Mouse (Mus musculus) splenic B cell, adult 2 months (primary cell): ENCODE measurements around the gene A730015C16Rik.

ENCODE experiments used
- DNase-seq: peaks from one replicate; pipeline ENCODE4 v3.0.0-alpha.2; 2011; ENCODE audit warnings: low read depth, low spot score
- H3K27me3 ChIP-seq: 2 replicates; pipeline ENCODE4 v1.6.1; 2012; ENCODE audit warnings: mild to moderate bottlenecking, low read length, moderate library complexity, mixed read lengths; ENCODE audit not compliant: control insufficient read depth, poor library complexity, insufficient read depth, severe bottlenecking
- H3K36me3 ChIP-seq: 2 replicates; pipeline ENCODE4 v1.6.1; 2012; ENCODE audit warnings: mild to moderate bottlenecking, low read length, moderate library complexity, mixed read lengths; ENCODE audit not compliant: control insufficient read depth, poor library complexity, insufficient read depth, severe bottlenecking

The A730015C16Rik gene

DNA sequence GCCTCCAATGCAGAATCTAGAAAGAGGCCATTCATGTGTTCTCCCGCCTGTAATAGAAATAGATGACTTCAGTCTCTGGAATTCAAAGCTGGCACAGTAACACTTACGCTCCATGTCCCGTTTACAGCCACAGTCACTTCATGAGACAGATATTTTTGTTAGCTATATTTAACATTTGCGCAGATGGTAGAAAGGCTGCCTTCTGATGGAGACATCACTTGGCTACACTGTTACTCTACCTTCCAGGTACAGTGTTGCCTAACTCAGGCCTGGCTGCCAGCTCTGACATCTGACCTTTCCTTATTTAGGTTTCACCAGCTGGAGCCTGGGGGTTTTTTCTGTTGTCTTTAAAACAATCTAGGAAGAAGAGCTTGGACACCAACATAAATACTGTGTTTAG lies 10.4 kb downstream of the A730015C16Rik start:
- H3K36me3 ChIP-seq = no peaks in the 10 kb centered on the region
- no peak for DNase-seq
- H3K27me3 ChIP-seq = no peaks in the 10 kb centered on the region

DNA sequence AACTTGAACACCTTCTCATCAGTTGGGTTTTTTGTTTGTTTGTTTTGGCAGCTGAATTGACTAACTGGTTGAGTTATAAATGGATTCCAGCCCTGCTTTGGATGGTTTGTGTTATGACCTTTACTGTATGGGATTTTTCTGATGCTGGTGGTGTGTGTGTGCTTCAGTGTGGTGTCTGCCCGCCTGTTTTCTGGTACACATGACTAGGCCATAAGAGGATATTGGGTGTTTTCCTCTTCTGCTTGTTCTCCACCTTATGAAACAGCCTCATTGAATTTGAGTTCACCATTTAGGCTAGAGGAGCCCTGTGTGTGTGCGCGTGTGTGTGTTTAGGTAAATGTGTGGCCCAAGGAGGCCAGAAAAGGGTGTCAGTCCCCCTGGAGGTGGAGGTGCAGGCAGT lies 12.9 kb downstream of the A730015C16Rik start:
- DNase-seq = peak; percentile 36
- Histone ChIP-seq H3K36me3 (no peaks in the 10 kb centered on the region), H3K27me3 (no peaks in the 10 kb centered on the region)

DNA sequence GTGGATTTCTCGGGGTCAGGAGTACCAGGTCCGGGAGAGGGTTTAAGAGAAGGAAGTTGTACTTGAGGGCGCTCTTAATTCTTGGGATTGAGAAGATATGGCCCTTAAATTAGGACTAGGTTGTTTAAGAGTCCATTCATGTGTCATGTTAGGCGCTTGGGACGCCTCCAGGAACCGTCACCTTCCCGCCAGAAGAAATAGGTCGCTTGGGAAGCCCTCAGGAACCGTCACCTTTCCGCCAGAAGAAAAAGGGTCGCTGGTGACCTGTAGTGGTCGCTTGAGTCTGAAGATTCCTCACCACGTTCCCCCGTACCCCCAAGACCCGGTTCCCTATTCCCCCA lies 13.5 kb downstream of the A730015C16Rik start:
- no peaks in the 10 kb centered on the region for H3K27me3 ChIP-seq
- peak; percentile 9 for DNase-seq
- no peaks in the 10 kb centered on the region for H3K36me3 ChIP-seq

DNA sequence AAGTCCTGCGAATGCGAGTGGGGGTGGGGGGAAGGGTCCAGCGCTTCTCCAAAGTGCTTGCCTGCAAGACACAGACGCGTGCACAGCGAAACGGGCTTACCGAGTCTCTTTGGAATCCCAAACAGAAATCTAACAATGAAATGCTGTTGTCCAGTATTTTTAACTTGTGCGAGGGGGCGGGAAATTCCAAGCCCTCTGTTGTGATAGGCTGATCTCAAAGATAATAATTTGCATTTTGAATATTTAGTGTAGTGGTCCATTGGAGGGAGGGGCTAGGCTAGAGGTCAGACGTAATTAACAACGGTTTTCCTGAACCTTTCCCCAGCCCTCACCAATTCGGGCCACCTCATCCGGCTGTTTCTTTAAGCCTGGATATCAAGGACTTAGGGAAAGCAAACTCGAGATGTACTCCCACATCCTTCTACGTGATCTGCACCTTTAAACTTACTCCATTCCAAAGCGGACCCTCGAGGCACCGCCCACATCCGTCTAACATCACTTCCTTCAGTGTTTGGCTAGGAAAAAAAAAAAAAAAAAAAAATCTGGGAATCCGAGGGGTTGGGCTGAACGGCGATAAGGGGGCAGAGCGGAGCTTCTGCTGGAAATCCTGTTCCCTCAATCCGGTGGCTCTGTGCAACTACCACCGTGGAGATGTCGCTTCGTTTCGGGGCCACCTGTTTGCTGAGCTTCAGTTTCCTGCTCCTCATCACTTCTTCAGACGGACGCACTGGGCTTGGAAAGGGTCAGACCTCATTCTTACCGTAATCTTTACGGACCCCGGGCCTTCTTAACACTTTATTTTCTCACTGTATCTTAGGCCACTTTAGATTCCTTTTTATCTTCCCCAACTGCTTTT lies 14.1 kb downstream of the A730015C16Rik start, which contains the start of gene Txndc12:
Gene Txndc12 (plus strand): TSS at position 487 of the 856 bp plus-strand sequence.
- peak; percentile 74 for DNase-seq
- Histone ChIP-seq H3K27me3 (no peaks in the 10 kb centered on the region), H3K36me3 (no peaks in the 10 kb centered on the region)

DNA sequence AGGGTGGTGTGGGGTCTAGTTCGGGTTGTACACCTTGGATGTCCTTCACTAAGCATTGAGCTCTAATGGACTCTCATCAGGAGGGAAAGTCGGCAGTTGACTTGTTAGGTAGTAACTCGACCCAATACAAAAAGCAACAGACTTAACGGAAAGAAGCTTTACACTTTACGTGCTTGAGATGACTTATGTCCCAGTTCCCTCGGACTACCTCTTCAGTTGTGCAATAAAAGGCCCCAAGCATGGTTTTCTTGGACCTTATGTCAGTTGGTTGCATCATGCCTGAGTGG lies 14.6 kb downstream of the A730015C16Rik start:
- no peaks in the 10 kb centered on the region for H3K27me3 ChIP-seq
- H3K36me3 ChIP-seq = no peaks in the 10 kb centered on the region
- DNase-seq = no peak

DNA sequence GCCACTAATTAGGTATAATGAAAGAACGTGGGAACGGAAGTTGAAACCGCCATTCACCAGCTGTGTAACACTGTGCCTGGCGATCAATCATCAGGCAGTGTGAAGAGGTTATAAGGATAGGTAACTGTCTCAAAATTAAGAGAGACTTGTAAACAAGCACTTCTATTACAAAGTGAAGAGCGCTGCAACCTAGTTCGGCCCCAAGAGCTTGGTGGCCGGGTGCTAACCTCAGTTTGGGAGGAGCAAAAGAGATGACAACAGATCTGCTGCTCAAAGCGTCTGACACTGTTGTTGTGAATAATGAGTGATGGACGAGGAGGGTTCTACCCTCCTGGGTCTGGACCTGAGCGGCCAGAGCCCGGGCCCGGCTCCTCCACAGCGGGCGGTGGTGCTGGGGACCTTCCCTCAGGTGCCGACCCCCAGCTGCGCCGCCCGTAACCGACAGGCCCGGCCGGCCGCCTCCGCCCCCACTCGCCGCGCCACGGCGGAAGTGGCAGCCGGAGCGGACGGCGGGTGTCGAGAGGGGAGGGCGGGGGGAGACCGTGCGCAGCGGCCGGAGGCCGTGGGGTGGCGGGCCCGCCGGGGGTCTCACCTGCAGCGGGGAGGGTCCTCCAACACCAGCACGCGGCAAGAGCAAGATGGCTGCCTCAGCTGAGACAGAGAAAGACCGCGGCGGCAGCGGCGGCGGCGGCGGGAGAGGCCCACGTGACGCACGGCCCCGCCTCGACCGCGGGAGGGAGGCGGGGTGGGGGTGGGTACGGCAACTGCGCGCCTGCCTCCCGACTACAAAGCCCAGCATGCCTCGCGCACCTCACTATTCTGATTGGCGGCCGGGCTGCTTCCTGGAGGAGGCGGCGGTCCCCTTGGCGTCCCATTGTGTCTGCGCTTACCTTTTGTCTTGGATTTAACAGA lies 15.2 kb downstream of the A730015C16Rik start, which contains the start of gene Btf3l4:
Gene Btf3l4 (minus strand): TSS at position 699 of the 912 bp plus-strand sequence.
- DNase-seq = peak; percentile 94

DNA sequence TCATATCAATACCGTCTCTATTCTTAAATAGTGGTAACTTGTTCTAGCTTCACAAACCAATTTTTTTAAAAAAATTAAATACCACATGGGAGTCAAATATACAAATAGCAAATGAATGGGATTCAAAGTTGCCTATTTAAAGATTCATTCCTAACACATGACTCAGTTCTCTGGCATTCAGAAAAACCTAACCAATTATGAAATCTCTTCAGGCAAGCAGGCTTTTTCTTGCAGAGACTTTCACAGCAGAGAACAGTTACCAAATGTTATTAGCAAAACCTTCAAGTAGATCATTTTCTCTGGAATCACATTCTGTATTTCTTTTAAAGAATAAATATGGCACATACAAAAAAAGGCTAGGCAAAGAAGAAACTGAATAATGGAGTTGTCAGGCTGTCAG lies 17.7 kb downstream of the A730015C16Rik start:
- Histone ChIP-seq H3K27me3 (no peaks in the 10 kb centered on the region), H3K36me3 (no peaks in the 10 kb centered on the region; the same call in 1 of the 2 replicates)
- no peak for DNase-seq

More for the DNA sequence above, 15.2 kb downstream of the A730015C16Rik start, which contains the start of gene Btf3l4:
- no peaks in the 10 kb centered on the region for H3K27me3 ChIP-seq
- no peaks in the 10 kb centered on the region for H3K36me3 ChIP-seq

DNA sequence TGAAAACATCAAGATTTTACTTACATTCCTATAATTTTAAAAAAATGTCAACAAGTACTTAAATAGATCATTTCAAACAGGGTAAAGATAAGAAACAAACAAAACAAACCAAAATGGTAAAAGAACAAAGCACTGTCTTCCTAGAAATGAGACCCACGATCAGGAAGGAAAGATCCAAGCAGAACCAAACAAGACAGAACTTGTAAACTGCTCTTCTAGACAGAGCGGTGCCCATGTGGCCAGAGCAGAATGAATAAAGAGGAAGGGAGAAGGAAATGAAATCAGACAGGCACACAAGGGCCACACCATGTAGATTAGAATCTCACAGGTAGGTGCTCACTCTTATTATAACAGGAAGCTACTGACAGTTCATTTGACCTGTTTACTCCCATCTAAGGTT lies 21.8 kb downstream of the A730015C16Rik start:
- Histone ChIP-seq H3K36me3 (peaks cover 6% of the 10 kb centered on the region), H3K27me3 (no peaks in the 10 kb centered on the region)
- no peak for DNase-seq

DNA sequence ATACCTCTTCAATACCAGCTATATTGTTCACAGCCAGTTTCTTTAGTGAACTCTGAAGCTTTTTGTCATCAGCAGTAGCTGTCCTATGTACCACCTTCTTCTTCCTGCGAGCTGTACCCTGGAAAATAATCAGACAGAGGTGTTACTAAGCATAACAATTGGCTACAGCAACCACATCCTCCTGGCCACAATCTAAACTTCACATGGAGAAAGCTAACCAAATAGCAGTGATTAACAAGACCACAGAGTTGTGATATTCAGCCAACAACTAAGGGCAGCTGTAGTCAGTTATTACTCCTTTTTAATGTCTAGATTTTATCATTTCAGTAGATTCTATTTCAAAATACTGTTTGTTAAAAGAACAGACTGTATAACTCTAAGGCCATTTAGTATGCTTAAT lies 22.3 kb downstream of the A730015C16Rik start:
- Histone ChIP-seq H3K27me3 (no peaks in the 10 kb centered on the region), H3K36me3 (peaks cover 6% of the 10 kb centered on the region)
- DNase-seq = no peak

DNA sequence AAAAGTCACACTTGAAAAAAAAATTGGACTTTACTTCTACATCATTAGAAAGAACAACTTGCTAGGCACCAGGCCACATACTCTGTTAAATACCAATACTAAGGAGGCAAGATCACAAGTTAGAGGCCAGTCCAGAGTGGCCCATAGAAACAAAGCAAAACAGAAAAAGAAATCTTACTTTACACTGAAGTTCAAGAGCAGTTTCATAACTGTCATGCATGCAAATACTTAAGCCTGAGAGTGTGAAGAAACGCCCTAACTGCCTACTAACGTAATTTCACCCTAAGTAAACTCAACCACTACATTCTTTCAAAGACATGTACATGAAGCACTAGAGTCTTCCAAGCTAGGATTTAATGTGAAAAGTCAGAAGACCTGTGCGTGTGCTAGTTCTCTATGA lies 22.7 kb downstream of the A730015C16Rik start:
- Histone ChIP-seq H3K27me3 (no peaks in the 10 kb centered on the region), H3K36me3 (peaks cover 6% of the 10 kb centered on the region)
- DNase-seq = no peak

DNA sequence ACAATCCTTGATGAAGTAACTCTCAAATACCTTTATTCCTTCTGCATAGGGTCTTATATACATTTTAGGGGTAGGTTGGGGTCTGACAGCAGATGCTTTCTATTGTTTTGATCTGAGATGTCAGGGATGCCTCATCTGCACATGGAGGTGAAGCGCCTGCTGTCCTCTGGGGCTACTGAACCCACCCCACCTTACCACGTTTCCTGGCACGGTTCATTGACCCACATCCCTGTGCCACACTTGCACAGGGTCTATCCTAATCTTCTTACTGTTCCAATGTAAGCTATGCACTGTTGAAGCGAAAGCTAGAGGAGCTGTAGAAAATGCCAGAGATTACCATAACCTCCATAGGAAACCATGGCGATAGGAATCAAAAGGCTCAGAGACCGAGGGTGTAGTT lies 36.9 kb downstream of the A730015C16Rik start:
- no peaks in the 10 kb centered on the region for H3K36me3 ChIP-seq
- no peak for DNase-seq
- no peaks in the 10 kb centered on the region for H3K27me3 ChIP-seq

DNA sequence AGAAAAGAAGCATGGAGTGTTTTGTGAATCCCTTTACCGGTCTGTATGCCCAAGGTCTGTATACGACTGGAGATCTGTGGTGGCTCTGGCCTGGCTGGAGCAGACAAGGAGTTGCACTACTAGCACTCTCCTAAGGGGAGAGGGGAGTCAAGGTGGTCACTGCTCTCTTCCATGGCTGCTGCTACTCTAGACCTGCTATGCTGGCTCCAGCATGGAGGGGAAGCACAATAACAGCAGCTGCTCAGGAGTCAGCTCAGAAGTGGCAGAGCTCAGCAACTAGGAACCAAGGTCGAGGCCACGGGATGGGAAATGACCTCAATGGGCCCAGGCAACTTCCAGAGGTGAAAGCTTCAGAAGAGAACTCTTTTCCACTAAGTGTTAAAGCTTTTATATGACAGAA lies 37.3 kb downstream of the A730015C16Rik start:
- H3K27me3 ChIP-seq = no peaks in the 10 kb centered on the region
- no peaks in the 10 kb centered on the region for H3K36me3 ChIP-seq
- no peak for DNase-seq

DNA sequence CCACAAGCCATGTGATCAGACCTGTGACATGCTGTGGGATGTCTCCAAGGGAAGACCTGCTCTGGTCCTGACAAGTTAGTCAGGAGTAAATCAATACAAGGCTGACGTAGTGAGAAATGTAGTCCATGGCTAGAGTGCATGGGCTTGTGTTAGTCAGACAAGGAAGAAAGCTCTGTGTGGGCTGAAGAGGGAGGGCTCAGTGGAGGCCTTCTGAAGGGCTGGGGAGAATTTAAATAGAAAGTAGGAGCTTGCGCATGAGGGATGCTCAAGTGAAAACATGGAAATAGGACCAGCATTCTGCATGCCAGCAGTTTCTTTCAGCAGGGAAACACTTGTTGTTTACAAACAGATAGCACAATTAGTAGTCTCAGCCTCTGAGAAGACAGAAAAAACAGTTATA lies 44.9 kb downstream of the A730015C16Rik start:
- DNase-seq = no peak
- no peaks in the 10 kb centered on the region for H3K36me3 ChIP-seq

DNA sequence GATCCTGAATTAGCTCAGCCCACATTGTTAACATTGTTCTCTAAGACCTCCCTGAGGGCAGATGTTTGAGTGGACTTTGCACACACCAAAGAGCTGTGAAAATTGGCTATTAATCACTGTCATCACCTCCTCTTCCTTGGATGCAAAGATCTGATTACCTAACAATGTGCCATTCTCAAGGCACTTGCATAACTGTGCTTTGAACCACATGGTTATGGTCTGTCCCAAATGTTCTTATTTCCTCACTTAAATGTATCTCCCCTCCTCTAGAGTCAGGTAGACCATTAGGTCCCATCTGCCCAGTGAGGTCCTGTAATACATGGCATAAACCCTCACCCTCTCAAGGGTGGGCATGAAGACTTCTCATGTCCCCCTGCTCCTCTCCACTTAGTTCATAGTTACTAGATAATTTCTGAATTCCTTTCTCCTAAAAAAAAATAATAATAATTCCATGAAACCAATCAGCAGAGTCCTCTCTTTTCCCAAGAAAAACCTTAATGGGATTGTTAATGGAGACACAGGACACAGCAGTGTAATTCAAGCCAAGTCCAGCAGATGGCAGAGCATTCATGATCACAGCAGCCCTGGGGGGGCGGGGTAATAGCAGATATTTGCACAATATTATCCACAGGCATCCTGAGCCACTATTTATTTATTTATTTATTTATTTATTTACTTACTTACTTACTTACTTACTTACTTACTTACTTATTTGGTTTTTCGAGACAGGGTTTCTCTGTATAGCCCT lies 50.2 kb downstream of the A730015C16Rik start:
- no peaks in the 10 kb centered on the region for H3K36me3 ChIP-seq
- DNase-seq = peak; percentile 73
- peaks cover 2% of the 10 kb centered on the region; the same call in 1 of the 2 replicates for H3K27me3 ChIP-seq

More for the DNA sequence above, 44.9 kb downstream of the A730015C16Rik start:
- peaks cover 2% of the 10 kb centered on the region; the same call in 1 of the 2 replicates for H3K27me3 ChIP-seq
